Mouse (Mus musculus) heart, embryonic 12.5 days (tissue): ENCODE results near the gene Ap3s2. TPM values are rescaled to one million over a fixed set of nuclear protein-coding genes. Genes with fewer than 3 reads are reported as not detected.

Source experiments
- ATAC-seq: fragments of 200-750 bp; cut with Nextera tagmentation; 2 replicates; pipeline ENCODE4 v1.8.0; 2017; ENCODE audit warnings: moderate TSS enrichment, moderate library complexity; ENCODE audit not compliant: insufficient number of reproducible peaks, low FRiP score
- H3K27ac ChIP-seq: fragments of 300-500 bp; sonication (generic); 2 replicates; pipeline ENCODE4 v1.5.1; 2016; ENCODE audit warnings: mild to moderate bottlenecking, moderate library complexity; ENCODE audit not compliant: poor library complexity, severe bottlenecking
- H3K27me3 ChIP-seq: fragments of 300-500 bp; sonication (generic); replicated peaks from 2 replicates; pipeline ENCODE4 v1.6.1; 2016; ENCODE audit warnings: mild to moderate bottlenecking, moderate library complexity
- H3K36me3 ChIP-seq: fragments of 300-500 bp; sonication (generic); 2 replicates; pipeline ENCODE4 v1.6.1; 2016; ENCODE audit warnings: mild to moderate bottlenecking, moderate library complexity
- H3K4me1 ChIP-seq: fragments of 300-500 bp; sonication (generic); replicated peaks from 2 replicates; pipeline ENCODE4 v1.6.1; 2016; ENCODE audit warnings: mild to moderate bottlenecking
- H3K4me2 ChIP-seq: fragments of 300-500 bp; sonication (generic); 2 replicates; pipeline ENCODE4 v1.6.1; 2016; ENCODE audit warnings: mild to moderate bottlenecking, moderate library complexity
- H3K4me3 ChIP-seq: fragments of 300-500 bp; sonication (generic); 2 replicates; pipeline ENCODE4 v1.5.1; 2016; ENCODE audit warnings: mild to moderate bottlenecking
- H3K9ac ChIP-seq: fragments of 300-500 bp; sonication (generic); 2 replicates; pipeline ENCODE4 v1.6.1; 2016; ENCODE audit warnings: mild to moderate bottlenecking, moderate library complexity
- H3K9me3 ChIP-seq: fragments of 300-500 bp; sonication (generic); replicated peaks from 2 replicates; pipeline ENCODE4 v1.6.1; 2016; ENCODE audit warnings: mild to moderate bottlenecking, moderate library complexity
- WGBS: fragments of 180-500 bp; shearing (Covaris S2); methylation state at CpG from one replicate; pipeline ENCODE4 v1.1.7; 2016; 5-methylcytosine and 5-hydroxymethylcytosine counted together
- polyA plus RNA-seq: library from polyadenylated mRNA; unstranded; fragments of >200 nt; fragmentation: Nextera tagmentation; extraction: Ambion mirVana; gene quantifications from 2 replicates; pipeline ENCODE4 v1.2.1, GENCODE M21; 2016

Ap3s2 gene
- polyA plus RNA-seq, 1 experiment from 2014 or later: 36.6 TPM

GRCm38 (mm10) chr7:79883613-79884334, 36.7 kb downstream of the Ap3s2 start:
- 87% methylated on average over 7 of the region's 7 CpGs for WGBS
- peaks cover 49% of the 10 kb centered on the region for H3K36me3 ChIP-seq
- no peak overlapping the region for H3K4me2 ChIP-seq

GRCm38 (mm10) chr7:79881901-79882300, 38.5 kb downstream of the Ap3s2 start:
- ATAC-seq: no peak
- Histone ChIP-seq H3K27me3 (no peaks in the 10 kb centered on the region), H3K9me3 (no peaks in the 10 kb centered on the region), H3K36me3 (peaks cover 47% of the 10 kb centered on the region), H3K27ac (no peak overlapping the region), H3K4me1 (peaks cover 14% of the 10 kb centered on the region; the same call in 1 of the 2 replicates), H3K4me3 (no peak overlapping the region), H3K4me2 (no peak overlapping the region), H3K9ac (no peak overlapping the region)
- WGBS: 92% methylated on average over 6 of the region's 6 CpGs

More at GRCm38 (mm10) chr7:79883613-79884334, 36.7 kb downstream of the Ap3s2 start:
- Histone ChIP-seq H3K27me3 (no peaks in the 10 kb centered on the region), H3K27ac (no peak overlapping the region), H3K9me3 (no peaks in the 10 kb centered on the region), H3K4me1 (peaks cover 15% of the 10 kb centered on the region; the same call in 1 of the 2 replicates), H3K9ac (no peak overlapping the region), H3K4me3 (no peak overlapping the region)
- ATAC-seq: no peak

GRCm38 (mm10) chr7:79880998-79881397, 39.5 kb downstream of the Ap3s2 start:
- Histone ChIP-seq H3K4me3 (no peak overlapping the region), H3K9me3 (no peaks in the 10 kb centered on the region), H3K9ac (no peak overlapping the region), H3K27ac (no peak overlapping the region), H3K4me2 (no peak overlapping the region), H3K27me3 (no peaks in the 10 kb centered on the region), H3K36me3 (peaks cover 47% of the 10 kb centered on the region), H3K4me1 (0 out of 2 replicates have a peak, but pooled peaks cover 7% of the 10 kb centered on the region)
- 31% methylated on average over 3 of the region's 3 CpGs for WGBS
- no peak for ATAC-seq

DNA sequence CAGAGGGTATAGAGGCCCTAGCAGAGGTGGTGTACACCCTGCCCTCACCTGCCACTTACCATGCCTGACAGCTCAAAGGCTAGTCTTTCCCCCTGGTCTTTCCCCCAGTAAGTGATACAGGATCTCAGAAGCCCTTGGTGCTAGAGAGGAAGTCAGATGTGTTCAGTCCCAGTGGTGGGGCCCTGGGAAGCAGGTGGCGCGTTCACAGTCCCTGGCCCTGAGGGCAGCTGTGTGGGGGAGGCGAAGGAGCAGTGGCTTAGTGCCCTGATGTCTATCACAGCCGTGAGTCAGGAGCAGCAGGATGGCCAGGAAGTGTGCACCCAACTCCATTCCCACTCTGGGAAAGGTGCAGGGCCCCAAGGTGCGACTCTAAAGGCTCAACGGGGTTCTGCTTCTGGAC, 40.4 kb downstream of the Ap3s2 start:
- Histone ChIP-seq H3K4me2 (no peak overlapping the region), H3K4me1 (0 out of 2 replicates have a peak, but pooled peaks cover 7% of the 10 kb centered on the region), H3K9ac (no peak overlapping the region), H3K27me3 (no peaks in the 10 kb centered on the region), H3K36me3 (peaks cover 42% of the 10 kb centered on the region), H3K9me3 (no peaks in the 10 kb centered on the region), H3K4me3 (no peak overlapping the region), H3K27ac (no peak overlapping the region)
- ATAC-seq: no peak
- WGBS: 83% methylated on average over 6 of the region's 6 CpGs

- Histone ChIP-seq H3K36me3 (peaks cover 37% of the 10 kb centered on the region), H3K9ac (no peak overlapping the region), H3K27ac (no peak overlapping the region), H3K27me3 (no peaks in the 10 kb centered on the region), H3K9me3 (no peaks in the 10 kb centered on the region), H3K4me3 (no peak overlapping the region), H3K4me2 (no peak overlapping the region), H3K4me1 (0 out of 2 replicates have a peak, but pooled peaks cover 7% of the 10 kb centered on the region)
- ATAC-seq: no peak
- WGBS: 78% methylated on average over 2 of the region's 2 CpGs
Measured at GRCm38 (mm10) chr7:79878455-79879025, 41.9 kb downstream of the Ap3s2 start.

DNA sequence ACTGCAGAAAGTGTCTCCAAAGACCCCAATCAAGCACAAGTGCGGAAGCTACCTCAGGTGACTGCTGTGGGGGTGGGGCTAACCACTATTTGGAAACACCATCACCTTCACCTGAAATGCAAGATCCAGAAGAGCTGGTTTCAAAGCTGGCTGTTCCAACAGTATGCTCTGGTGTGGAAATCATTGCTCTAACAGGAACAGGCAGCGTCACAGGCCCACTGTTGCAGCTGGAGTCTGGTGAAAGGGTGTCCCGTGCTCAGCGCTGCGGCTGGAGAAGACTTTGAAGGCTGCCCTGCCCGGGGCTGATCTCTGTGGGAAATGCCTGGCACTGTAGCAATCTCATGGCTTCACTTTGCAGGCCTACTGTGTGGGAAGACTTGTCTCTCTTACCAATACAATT, 47.0 kb downstream of the Ap3s2 start:
- H3K36me3 ChIP-seq: no peaks in the 10 kb centered on the region

DNA sequence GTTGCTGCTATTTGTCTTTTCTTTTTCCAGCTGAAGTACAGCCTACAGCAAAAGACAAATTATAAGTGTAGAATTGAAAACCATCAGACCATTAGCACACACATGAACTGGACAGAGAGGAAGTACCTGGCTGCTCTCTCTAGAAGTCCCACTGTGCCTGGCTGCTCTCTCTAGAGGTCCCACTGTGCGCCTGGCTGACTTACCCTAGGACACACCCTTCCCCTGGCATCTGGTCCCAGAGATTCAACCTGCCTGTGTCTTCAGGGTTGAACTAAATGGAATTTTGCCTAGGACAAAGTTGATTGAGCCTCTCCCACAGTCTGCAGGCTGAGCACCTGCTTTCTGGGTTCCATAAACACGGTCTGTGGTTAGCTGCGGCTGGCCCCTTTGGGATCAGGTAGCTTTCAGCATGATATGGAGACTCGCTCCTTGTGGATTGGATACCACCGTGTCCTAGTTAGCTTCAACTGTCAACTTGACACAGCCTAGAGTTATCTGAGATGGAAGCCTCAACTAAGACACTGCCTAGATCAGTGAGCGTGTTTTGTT, 48.6 kb downstream of the Ap3s2 start:
- H3K36me3 ChIP-seq: no peaks in the 10 kb centered on the region
- ATAC-seq: no peak

More for the DNA sequence above, 47.0 kb downstream of the Ap3s2 start:
- Histone ChIP-seq H3K4me2 (no peak overlapping the region), H3K4me1 (no peaks in the 10 kb centered on the region), H3K4me3 (no peak overlapping the region), H3K9ac (no peak overlapping the region), H3K9me3 (no peaks in the 10 kb centered on the region), H3K27me3 (no peaks in the 10 kb centered on the region), H3K27ac (no peak overlapping the region)
- 77% methylated on average over 6 of the region's 6 CpGs for WGBS
- ATAC-seq: no peak

DNA sequence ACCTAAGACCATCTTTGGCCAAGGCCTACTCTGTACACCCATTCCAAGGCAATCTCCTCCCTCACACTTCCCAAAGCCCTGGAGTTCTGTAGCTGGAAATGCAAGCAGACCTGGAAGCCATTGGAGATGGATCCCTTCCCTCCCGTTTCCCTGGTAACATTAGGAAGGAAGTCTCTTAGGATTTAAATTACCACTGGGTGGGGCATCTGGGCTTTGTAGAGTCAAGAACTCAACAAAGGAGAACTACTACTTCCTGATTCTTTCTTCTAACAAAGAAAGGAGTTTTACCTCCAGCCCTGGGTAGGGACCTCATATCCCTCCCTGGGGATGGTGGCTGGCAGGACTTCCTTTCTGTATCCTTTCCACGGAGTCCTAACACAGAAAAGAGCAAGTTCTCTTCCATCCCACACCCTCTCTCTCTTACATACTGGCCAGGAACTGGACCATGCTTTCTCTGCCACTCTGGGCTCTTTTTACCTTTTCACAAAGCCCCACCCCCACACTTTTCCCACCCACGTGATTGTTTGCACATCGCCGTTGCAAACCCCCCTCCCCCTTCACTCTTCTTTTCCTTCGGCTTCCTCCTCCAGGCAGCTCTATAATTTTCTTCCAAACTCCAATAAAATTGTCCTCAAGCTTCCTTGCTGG, 51.3 kb downstream of the Ap3s2 start:
- Histone ChIP-seq H3K9me3 (no peaks in the 10 kb centered on the region), H3K27ac (no peak overlapping the region), H3K36me3 (no peaks in the 10 kb centered on the region), H3K27me3 (no peaks in the 10 kb centered on the region), H3K9ac (no peak overlapping the region), H3K4me1 (no peaks in the 10 kb centered on the region), H3K4me2 (no peak overlapping the region), H3K4me3 (no peak overlapping the region)
- 51% methylated on average over 6 of the region's 6 CpGs for WGBS
- no peak for ATAC-seq

More for the DNA sequence above, 48.6 kb downstream of the Ap3s2 start:
- Histone ChIP-seq H3K4me1 (no peaks in the 10 kb centered on the region), H3K9me3 (no peaks in the 10 kb centered on the region), H3K4me3 (no peak overlapping the region), H3K9ac (no peak overlapping the region), H3K4me2 (no peak overlapping the region), H3K27me3 (no peaks in the 10 kb centered on the region), H3K27ac (no peak overlapping the region)
- WGBS: 83% methylated on average over 6 of the region's 6 CpGs

GRCm38 (mm10) chr7:79868475-79868874, 52.0 kb downstream of the Ap3s2 start:
- Histone ChIP-seq H3K4me1 (no peaks in the 10 kb centered on the region), H3K36me3 (no peaks in the 10 kb centered on the region), H3K4me2 (no peak overlapping the region), H3K27ac (no peak overlapping the region), H3K4me3 (no peak overlapping the region), H3K9me3 (no peaks in the 10 kb centered on the region), H3K9ac (no peak overlapping the region), H3K27me3 (no peaks in the 10 kb centered on the region)
- 70% methylated on average over 7 of the region's 7 CpGs for WGBS
- ATAC-seq: no peak

- H3K4me2 ChIP-seq: no peak overlapping the region
- ATAC-seq: no peak
- no peak overlapping the region for H3K9ac ChIP-seq
- no peaks in the 10 kb centered on the region for H3K27me3 ChIP-seq
- H3K36me3 ChIP-seq: no peaks in the 10 kb centered on the region
- no peak overlapping the region for H3K4me3 ChIP-seq
- WGBS: 78% methylated on average over 13 of the region's 13 CpGs
- no peaks in the 10 kb centered on the region for H3K4me1 ChIP-seq
- H3K9me3 ChIP-seq: no peaks in the 10 kb centered on the region
- no peak overlapping the region for H3K27ac ChIP-seq
Measured at GRCm38 (mm10) chr7:79867861-79868260, 52.6 kb downstream of the Ap3s2 start.

DNA sequence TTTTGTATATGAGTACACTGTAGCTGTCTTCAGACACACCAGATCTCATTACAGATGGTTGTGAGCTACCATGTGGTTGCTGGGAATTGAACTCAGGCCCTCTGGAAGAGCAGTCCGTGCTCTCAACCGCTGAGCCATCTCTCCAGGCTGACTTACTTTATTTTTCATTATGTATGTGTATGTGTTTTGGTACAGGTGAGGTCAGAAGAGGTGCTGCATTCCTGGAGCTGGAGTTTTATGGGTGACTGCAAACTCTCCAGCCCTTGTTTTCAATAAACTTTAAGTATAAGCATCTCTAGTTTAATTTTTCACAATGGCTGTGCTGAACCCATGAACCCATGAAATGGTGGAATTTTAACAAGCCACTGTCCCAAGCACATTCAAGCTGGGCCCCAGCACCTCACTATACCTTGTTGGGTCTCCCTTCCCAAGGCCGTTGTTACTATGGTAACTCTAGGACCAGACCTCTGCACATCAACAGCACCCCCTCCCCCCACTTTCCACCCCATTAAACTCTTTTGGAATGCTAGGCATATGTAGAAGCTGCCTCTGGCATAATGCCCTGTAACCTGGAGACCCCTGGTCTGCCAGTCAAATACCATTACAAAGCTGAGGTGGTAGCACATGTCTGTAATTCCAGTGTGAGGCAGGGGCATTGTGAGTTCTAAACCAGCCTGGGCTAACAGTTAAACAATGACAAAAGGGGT, 54.0 kb downstream of the Ap3s2 start:
- no peaks in the 10 kb centered on the region for H3K27me3 ChIP-seq
- no peak for ATAC-seq
- 76% methylated on average over 3 of the region's 3 CpGs for WGBS
- H3K36me3 ChIP-seq: no peaks in the 10 kb centered on the region
- no peaks in the 10 kb centered on the region for H3K4me1 ChIP-seq
- no peak overlapping the region for H3K9ac ChIP-seq
- H3K4me3 ChIP-seq: no peak overlapping the region
- H3K4me2 ChIP-seq: no peak overlapping the region
- H3K27ac ChIP-seq: no peak overlapping the region
- no peaks in the 10 kb centered on the region for H3K9me3 ChIP-seq
